Mouse (Mus musculus): Measurements from ENCODE around the gene Uba6. TPM values are rescaled to one million over a fixed set of nuclear protein-coding genes. Genes with fewer than 3 reads are reported as not detected.

The Uba6 gene
- 1.9 TPM in 2 replicates for polyA plus RNA-seq (2012; rRNA removed)

GRCm38 (mm10) chr5:86172449-86173161, at the start of gene Uba6:
Uba6 (minus strand) TSS chr5:86172803.

GRCm38 (mm10) chr5:86197801-86198200, 25.2 kb upstream of the Uba6 start, which contains the start of gene Gnrhr:
Gnrhr (minus strand) TSS chr5:86197901.

GRCm38 (mm10) chr5:86071538-86071937, 101.1 kb downstream of the Uba6 start, which contains the start of gene Stap1:
Stap1 (plus strand) TSS chr5:86071746.

GRCm38 (mm10) chr5:86065101-86065875, 107.3 kb downstream of the Uba6 start, which contains the start of gene Cenpc1:
Cenpc1 (minus strand) TSS chr5:86065583.

Other genes starting within 250 kb of the Uba6 start
- gene Cenpc1, start 107.2 kb downstream of the Uba6 start, polyA plus RNA-seq (2012; rRNA removed): 3.8 and 3.9 TPM in 2 replicates
- gene Stap1, start 101.1 kb downstream of the Uba6 start, polyA plus RNA-seq (2012; rRNA removed): 2.6 and 3.1 TPM in 2 replicates
- gene Gnrhr, start 25.1 kb upstream of the Uba6 start, polyA plus RNA-seq (2012; rRNA removed): not detected in 2 replicates
- gene Tmprss11c, start 116.5 kb upstream of the Uba6 start, polyA plus RNA-seq (2012; rRNA removed): not detected in 2 replicates
- gene Tmprss11d, start 200.6 kb upstream of the Uba6 start, polyA plus RNA-seq (2012; rRNA removed): not detected in 2 replicates